Comparison of ENCODE assay signal across 10 mouse cellular contexts in the genomic region with DNA sequence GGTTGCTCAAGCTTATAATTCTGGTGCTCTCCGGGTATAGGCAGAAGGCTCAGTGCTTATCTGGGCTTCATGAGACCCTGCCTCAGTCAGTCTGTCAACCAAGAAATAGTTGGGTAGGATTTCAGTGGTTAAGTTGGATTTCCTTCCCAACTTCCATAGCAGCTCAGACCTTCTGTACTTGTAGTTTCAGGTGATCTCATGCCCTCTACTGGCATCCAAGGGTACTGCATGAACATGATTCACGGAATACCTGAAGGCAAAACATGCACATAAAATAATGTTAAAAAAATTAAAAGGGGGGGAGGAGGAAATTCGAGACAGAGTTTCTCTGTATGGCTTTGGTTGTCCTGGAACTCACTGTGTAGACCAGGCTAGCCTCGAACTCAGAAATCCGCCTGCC. TPM values are rescaled to one million over a fixed set of nuclear protein-coding genes. Genes with fewer than 3 reads are reported as not detected.
A peak's percentile ranks its signal among the peaks of the same experiment; 100 is the strongest.
DNase-seq lines count a peak whose midpoint lies in the region; ATAC-seq and TF ChIP-seq lines count a peak whose summit lies in the region.
"Had no signal": no experiment of that assay in that cellular context is flagged by ENCODE, and none has a peak within 500 bp of the region (broad histone marks: within the 10 kb centered on the region; RNA-seq: fewer than 3 reads in every experiment).

No protein-coding gene starts in this region.

- no peak overlapping the region for H3K4me2 ChIP-seq in liver, embryonic 11.5 days
- no peak overlapping the region for H3K4me2 ChIP-seq in limb, embryonic 14.5 days (replicated peaks; ENCODE audit: low read depth, low read length, severe bottlenecking)
- H3K4me2 ChIP-seq: neural tube, embryonic 12.5 days had no signal

- peaks cover 5% of the 10 kb centered on the region; the same call in 1 of the 2 replicates for H3K36me3 ChIP-seq in liver, embryonic 11.5 days (ENCODE audit: control insufficient read depth, insufficient read depth, low read length)
- peaks cover 26% of the 10 kb centered on the region for H3K36me3 ChIP-seq in limb, embryonic 14.5 days (ENCODE audit: control insufficient read depth, insufficient read depth, low read length)

- no peak overlapping the region for H3K4me3 ChIP-seq in liver, embryonic 11.5 days (ENCODE audit: low read depth, low read length)
- no peak overlapping the region for H3K4me3 ChIP-seq in limb, embryonic 14.5 days (replicated peaks; ENCODE audit: low read length)
- H3K4me3 ChIP-seq: erythroblast, embryonic 14.5 days; neural tube, embryonic 12.5 days had no signal

- peaks cover 12% of the 10 kb centered on the region for H3K4me1 ChIP-seq in liver, embryonic 11.5 days (replicated peaks; ENCODE audit: control insufficient read depth, insufficient read depth, low read length)
- peaks cover 10% of the 10 kb centered on the region; the same call in 1 of the 2 replicates for H3K4me1 ChIP-seq in limb, embryonic 14.5 days (ENCODE audit: control insufficient read depth, insufficient read depth, low read length)

- DNase-seq in liver = peak; percentile 76
- no peak for DNase-seq in liver, embryonic 11.5 days (ENCODE audit: low spot score)
- DNase-seq in adrenal gland, adult 2 months = peak; percentile 60
- peak; percentile 56 for DNase-seq in embryo, embryonic 9.5 days (ENCODE audit: extremely low spot score)
- peak; percentile 48 to 79 for DNase-seq in kidney, adult 8-10 months
- DNase-seq in limb, embryonic 14.5 days (ENCODE audit: low spot score) = peak; percentile 68
- peak; percentile 76 to 86 for DNase-seq in right cerebral cortex, postnatal 10 days (ENCODE audit: low spot score in 2 of 2)
- DNase-seq in yolk sac, embryonic 10.5 days (ENCODE audit: low spot score) = peak; percentile 48

- H3K9me3 ChIP-seq in liver, embryonic 11.5 days (ENCODE audit: control insufficient read depth, low read length) = no peaks in the 10 kb centered on the region
- H3K9me3 ChIP-seq in limb, embryonic 14.5 days (ENCODE audit: control insufficient read depth, low read length) = no peaks in the 10 kb centered on the region
- H3K9me3 ChIP-seq: neural tube, embryonic 12.5 days had no signal

- no peaks in the 10 kb centered on the region for H3K27me3 ChIP-seq in liver, embryonic 11.5 days (replicated peaks; ENCODE audit: control insufficient read depth, insufficient read depth, low read length)
- H3K27me3 ChIP-seq in limb, embryonic 14.5 days (ENCODE audit: control insufficient read depth, insufficient read depth, low read length) = no peaks in the 10 kb centered on the region
- H3K27me3 ChIP-seq: neural tube, embryonic 12.5 days had no signal

- no peak for TF ChIP-seq POLR2A in limb, embryonic 14.5 days (IDR thresholded peaks at IDR 0.05; ENCODE audit: borderline replicate concordance, extremely low read depth, insufficient read depth, insufficient read length)

- no peak overlapping the region for H3K27ac ChIP-seq in liver, embryonic 11.5 days (ENCODE audit: low read depth, low read length)
- no peak overlapping the region for H3K27ac ChIP-seq in limb, embryonic 14.5 days (replicated peaks; ENCODE audit: low read depth, low read length)
- H3K27ac ChIP-seq: neural tube, embryonic 12.5 days had no signal

- ATAC-seq in liver, embryonic 11.5 days (replicated peaks; ENCODE audit: low FRiP score) = no peak
- no peak for ATAC-seq in limb, embryonic 14.5 days (ENCODE audit: low FRiP score, low read depth)

- no peak overlapping the region for H3K9ac ChIP-seq in liver, embryonic 11.5 days (ENCODE audit: low read depth, low read length)
- H3K9ac ChIP-seq in limb, embryonic 14.5 days (ENCODE audit: low read depth, low read length, severe bottlenecking) = no peak overlapping the region
- H3K9ac ChIP-seq: neural tube, embryonic 12.5 days had no signal

- 55% methylated on average over 5 of the region's 5 CpGs for WGBS in liver, embryonic 11.5 days
- WGBS in limb, embryonic 14.5 days = 51% methylated on average over 5 of the region's 5 CpGs

RNA-seq across cellular contexts. Expression of a gene that starts 2.8 kb away (rescaled TPM):
- polyA plus RNA-seq in liver, embryonic 11.5 days (2014; fragmentation: Nextera tagmentation; extraction: Ambion mirVana) = 64.7 and 73.6 TPM in 2 replicates
- total RNA-seq in adrenal gland, adult 2 months (2021) = 10 to 100 TPM; 15.8 to 20.1 TPM
- polyA plus RNA-seq in adrenal gland, adult 2 months (2012; rRNA removed) = 0.94 and 1.9 TPM in 2 replicates
- 24.5 and 27.1 TPM in 2 replicates for polyA plus RNA-seq in limb, embryonic 14.5 days (2012; rRNA removed)
- 66.4 and 67.2 TPM in 2 replicates for polyA plus RNA-seq in limb, embryonic 14.5 days (2014; fragmentation: Nextera tagmentation; extraction: Ambion mirVana)

RNA-seq across cellular contexts. Expression of a gene that starts 29.3 kb away (rescaled TPM):
- 21.6 and 25.3 TPM in 2 replicates for polyA plus RNA-seq in liver, embryonic 11.5 days (2014; fragmentation: Nextera tagmentation; extraction: Ambion mirVana)
- total RNA-seq in adrenal gland, adult 2 months (2021) = 10 to 100 TPM; 48.0 to 69.7 TPM
- 18.3 and 21.5 TPM in 2 replicates for polyA plus RNA-seq in adrenal gland, adult 2 months (2012; rRNA removed)
- 39.1 and 39.2 TPM in 2 replicates for polyA plus RNA-seq in limb, embryonic 14.5 days (2012; rRNA removed)
- polyA plus RNA-seq in limb, embryonic 14.5 days (2014; fragmentation: Nextera tagmentation; extraction: Ambion mirVana) = 29.4 and 33.4 TPM in 2 replicates
